In genomic region chr5:30982357-30982756, GRCm38 (mm10) we compare ENCODE assay signal across 9 mouse cellular contexts. TPM values are rescaled to one million over a fixed set of nuclear protein-coding genes. Genes with fewer than 3 reads are reported as not detected.
DNase-seq lines count a peak whose midpoint lies in the region; ATAC-seq and TF ChIP-seq lines count a peak whose summit lies in the region.
"Had no signal": no experiment of that assay in that cellular context is flagged by ENCODE, and none has a peak within 500 bp of the region (broad histone marks: within the 10 kb centered on the region; RNA-seq: fewer than 3 reads in every experiment).

No protein-coding gene starts in this region.

- no peaks in the 10 kb centered on the region for H3K9me3 ChIP-seq in forebrain, postnatal 0 days (ENCODE audit: low read length)
- no peaks in the 10 kb centered on the region for H3K9me3 ChIP-seq in forebrain, embryonic 11.5 days (ENCODE audit: control insufficient read depth, low read length)

- H3K9ac ChIP-seq in forebrain, postnatal 0 days: no peak overlapping the region
- H3K9ac ChIP-seq in forebrain, embryonic 11.5 days (ENCODE audit: low read length): no peak overlapping the region

- no peaks in the 10 kb centered on the region for H3K27me3 ChIP-seq in forebrain, postnatal 0 days (ENCODE audit: insufficient read depth, low read length)
- H3K27me3 ChIP-seq in forebrain, embryonic 11.5 days (ENCODE audit: control insufficient read depth, insufficient read depth, low read length): no peaks in the 10 kb centered on the region

- H3K4me2 ChIP-seq in forebrain, postnatal 0 days (ENCODE audit: low read depth): no peak overlapping the region
- H3K4me2 ChIP-seq in forebrain, embryonic 11.5 days (ENCODE audit: low read depth, low read length, severe bottlenecking): no peak overlapping the region

- peak; percentile 48 for ATAC-seq in forebrain, postnatal 0 days
- no peak for ATAC-seq in forebrain, embryonic 11.5 days (replicated peaks; ENCODE audit: low FRiP score)

- H3K27ac ChIP-seq in forebrain, postnatal 0 days (ENCODE audit: low read depth, low read length): 0 out of 2 replicates have a peak overlapping the region, but pooled peaks have one; percentile 5
- H3K27ac ChIP-seq in forebrain, embryonic 11.5 days (ENCODE audit: low read depth, low read length): no peak overlapping the region

- H3K36me3 ChIP-seq in forebrain, postnatal 0 days (ENCODE audit: insufficient read depth): no peaks in the 10 kb centered on the region
- H3K36me3 ChIP-seq in forebrain, embryonic 11.5 days (ENCODE audit: control insufficient read depth, insufficient read depth, low read length): no peaks in the 10 kb centered on the region

- H3K4me1 ChIP-seq in forebrain, postnatal 0 days (ENCODE audit: insufficient read depth): no peaks in the 10 kb centered on the region
- no peaks in the 10 kb centered on the region for H3K4me1 ChIP-seq in forebrain, embryonic 11.5 days (replicated peaks; ENCODE audit: control insufficient read depth, insufficient read depth, low read length)

- WGBS in forebrain, postnatal 0 days: 13% methylated on average over 2 of the region's 2 CpGs
- WGBS in forebrain, embryonic 11.5 days: 5% methylated on average over 2 of the region's 2 CpGs

- TF ChIP-seq CTCF in forebrain, postnatal 0 days (IDR thresholded peaks at IDR 0.05; ENCODE audit: low read depth): peak; percentile 68

- DNase-seq in forebrain, postnatal 0 days: peak; percentile 62
- no peak for DNase-seq in forebrain, embryonic 11.5 days (ENCODE audit: low spot score)
- peak; percentile 36 for DNase-seq in lung, postnatal 10 days
- no peak for DNase-seq in lung, postnatal 25 days (ENCODE audit: low spot score)
- peak; percentile 58 for DNase-seq in embryo, embryonic 11 days
- peak; percentile 19 for DNase-seq in retina, postnatal 7 days (ENCODE audit: low read depth, low spot score)
- no peak for DNase-seq in adrenal gland, postnatal 25 days
- DNase-seq in spleen, postnatal 14 days (ENCODE audit: low spot score in 2 of 2): no peak

- no peak overlapping the region for H3K4me3 ChIP-seq in forebrain, postnatal 0 days (ENCODE audit: low read depth, low read length)
- no peak overlapping the region for H3K4me3 ChIP-seq in forebrain, embryonic 11.5 days (ENCODE audit: low read depth, low read length)
- H3K4me3 ChIP-seq: myocyte had no signal

RNA-seq across cellular contexts. Expression of gene Tcf23, which starts 13.9 kb away (rescaled TPM):
- total RNA-seq in forebrain, postnatal 0 days (2014; rRNA removed): not detected in 2 replicates
- polyA plus RNA-seq in forebrain, postnatal 0 days (2015; fragmentation: Nextera tagmentation; extraction: Ambion mirVana): not detected in 2 replicates
- not detected in 2 replicates for polyA plus RNA-seq in forebrain, embryonic 11.5 days (2014; fragmentation: Nextera tagmentation; extraction: Ambion mirVana)
- 0.70 and 1.3 TPM in 2 replicates for total RNA-seq in adrenal gland, postnatal 25 days (2021)

RNA-seq across cellular contexts. Expression of gene Preb, which starts 22.2 kb away (rescaled TPM):
- total RNA-seq in forebrain, postnatal 0 days (2014; rRNA removed): 23.7 and 42.7 TPM in 2 replicates
- 65.1 and 77.0 TPM in 2 replicates for polyA plus RNA-seq in forebrain, postnatal 0 days (2015; fragmentation: Nextera tagmentation; extraction: Ambion mirVana)
- polyA plus RNA-seq in forebrain, embryonic 11.5 days (2014; fragmentation: Nextera tagmentation; extraction: Ambion mirVana): 106 and 114 TPM in 2 replicates
- total RNA-seq in adrenal gland, postnatal 25 days (2021): 131 TPM in 2 replicates

RNA-seq across cellular contexts. Expression of gene Cgref1, which starts 37.0 kb away (rescaled TPM):
- total RNA-seq in forebrain, postnatal 0 days (2014; rRNA removed): 67.3 and 82.1 TPM in 2 replicates
- 61.0 and 63.5 TPM in 2 replicates for polyA plus RNA-seq in forebrain, postnatal 0 days (2015; fragmentation: Nextera tagmentation; extraction: Ambion mirVana)
- 6.4 and 6.8 TPM in 2 replicates for polyA plus RNA-seq in forebrain, embryonic 11.5 days (2014; fragmentation: Nextera tagmentation; extraction: Ambion mirVana)
- 1.0 TPM in 1 of 2 replicates, not detected in the other for total RNA-seq in adrenal gland, postnatal 25 days (2021)

Comparison
In these comparisons a context has a peak if more than half of its experiments do, and no peak if none do; other contexts are left out.
1. DNase-seq: peak in forebrain, postnatal 0 days (single experiment), lung, postnatal 10 days (single experiment), embryo, embryonic 11 days (single experiment) and retina, postnatal 7 days (single experiment); none in forebrain, embryonic 11.5 days (single experiment), lung, postnatal 25 days (single experiment), adrenal gland, postnatal 25 days (single experiment) and spleen, postnatal 14 days (0 of 2).
2. RNA of gene Cgref1, which starts 37.0 kb away (total RNA-seq): 67.3 to 82.1 TPM in forebrain, postnatal 0 days; 1.0 TPM in adrenal gland, postnatal 25 days; every median in the first group is over 10 times any median in the second.